Mouse (Mus musculus): ENCODE measurements around the gene Gm28044. TPM values are rescaled to one million over a fixed set of nuclear protein-coding genes. Genes with fewer than 3 reads are reported as not detected.
"Not testable (repeated sequence)": the region's sequence is repeated elsewhere in the genome, so short reads cannot be mapped to it uniquely, and the experiment has no call there.

The Gm28044 gene
- polyA plus RNA-seq (2014; fragmentation: Nextera tagmentation; extraction: Ambion mirVana): 0.67 TPM in 1 of 2 replicates, not detected in the other

DNA sequence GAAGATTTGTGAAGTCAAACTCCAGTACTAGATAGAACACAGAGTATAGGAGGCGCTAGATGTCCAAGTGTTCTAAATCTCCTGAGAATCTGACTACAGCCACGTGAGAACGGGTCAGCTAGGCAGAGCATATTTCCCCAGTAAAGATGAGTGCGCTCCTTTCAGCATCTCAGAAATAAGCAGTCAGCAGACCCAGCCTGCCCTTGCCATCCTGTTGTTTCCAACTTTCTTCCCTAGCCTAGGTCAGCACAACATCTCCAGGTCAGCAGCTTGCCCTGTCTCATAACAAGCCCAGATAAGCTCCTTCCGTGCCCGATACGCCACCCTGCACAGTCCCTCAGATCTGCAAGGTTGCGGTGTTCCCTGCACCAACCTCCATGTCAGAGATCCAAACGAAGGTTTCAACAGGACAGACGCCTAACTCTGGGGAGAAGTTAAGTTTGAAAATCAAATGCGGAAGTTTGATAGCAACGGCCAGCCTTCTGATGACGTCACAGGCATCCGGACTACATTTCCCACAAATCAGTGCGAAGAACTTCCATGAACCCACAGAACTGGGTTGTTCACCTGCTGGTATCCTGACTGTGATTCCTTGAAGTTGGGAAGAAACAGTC lies at the start of gene Gm28044, which contains the start of gene Zfp953:
Gm28044 (minus strand) TSS at position 406 of the 614 bp plus-strand sequence.
Zfp953 (minus strand) TSS at position 475 of the 614 bp plus-strand sequence.
- peak; percentile 95 for DNase-seq (ENCODE audit: low spot score)
- H3K27ac ChIP-seq (ENCODE audit: low read depth, low read length): no peak within 1 kb of the TSS
- peak within 1 kb of the TSS; percentile 50 for H3K4me3 ChIP-seq (ENCODE audit: low read depth, low read length)
- peak within 1 kb of the TSS; percentile 76 for H3K4me2 ChIP-seq (ENCODE audit: low read length)
- no peaks in the 10 kb centered on the region for H3K36me3 ChIP-seq (ENCODE audit: control insufficient read depth, insufficient read depth, low read length)
- WGBS: under 1% methylated on average over 15 of the region's 15 CpGs
- no peaks in the 10 kb centered on the region for H3K4me1 ChIP-seq (ENCODE audit: control insufficient read depth, insufficient read depth, low read length)
- ATAC-seq: peak; percentile 97
- peak within 1 kb of the TSS; percentile 65 for H3K9ac ChIP-seq (ENCODE audit: low read length)
- H3K9me3 ChIP-seq (replicated peaks; ENCODE audit: control insufficient read depth, low read length): no peaks in the 10 kb centered on the region
- H3K27me3 ChIP-seq (replicated peaks; ENCODE audit: control insufficient read depth, insufficient read depth, low read length): no peaks in the 10 kb centered on the region

- H3K4me1 ChIP-seq (ENCODE audit: control insufficient read depth, insufficient read depth, low read length); H3K36me3 ChIP-seq (ENCODE audit: control insufficient read depth, insufficient read depth, low read length); H3K27me3 ChIP-seq (replicated peaks; ENCODE audit: control insufficient read depth, insufficient read depth, low read length); H3K9me3 ChIP-seq (replicated peaks; ENCODE audit: control insufficient read depth, low read length); H3K27ac ChIP-seq (ENCODE audit: low read depth, low read length): not testable (repeated sequence)
- H3K4me2 ChIP-seq (ENCODE audit: low read length): peak within 1 kb of the TSS; percentile 61
- H3K9ac ChIP-seq (ENCODE audit: low read length): peak within 1 kb of the TSS; percentile 62
- peak; percentile 82 for DNase-seq (ENCODE audit: low spot score)
- 3% methylated on average over 14 of the region's 16 CpGs for WGBS
- H3K4me3 ChIP-seq (ENCODE audit: low read depth, low read length): peak within 1 kb of the TSS; percentile 47
- ATAC-seq: peak; percentile 97
Observed at GRCm38 (mm10) chr13:67399183-67399903, 39.0 kb upstream of the Gm28044 start, which contains the start of gene Zfp429. TSS of gene Zfp429 (minus strand) at chr13:67399819.

- not testable (repeated sequence) for H3K4me1 ChIP-seq (ENCODE audit: control insufficient read depth, insufficient read depth, low read length); H3K4me3 ChIP-seq (ENCODE audit: low read depth, low read length); H3K9me3 ChIP-seq (replicated peaks; ENCODE audit: control insufficient read depth, low read length); DNase-seq (ENCODE audit: low spot score); ATAC-seq; H3K27ac ChIP-seq (ENCODE audit: low read depth, low read length); H3K36me3 ChIP-seq (ENCODE audit: control insufficient read depth, insufficient read depth, low read length); H3K9ac ChIP-seq (ENCODE audit: low read length); H3K27me3 ChIP-seq (replicated peaks; ENCODE audit: control insufficient read depth, insufficient read depth, low read length); H3K4me2 ChIP-seq (ENCODE audit: low read length)
- 60% methylated on average over 3 of the region's 3 CpGs for WGBS
Observed at GRCm38 (mm10) chr13:67376255-67376654, 15.9 kb upstream of the Gm28044 start.

DNA sequence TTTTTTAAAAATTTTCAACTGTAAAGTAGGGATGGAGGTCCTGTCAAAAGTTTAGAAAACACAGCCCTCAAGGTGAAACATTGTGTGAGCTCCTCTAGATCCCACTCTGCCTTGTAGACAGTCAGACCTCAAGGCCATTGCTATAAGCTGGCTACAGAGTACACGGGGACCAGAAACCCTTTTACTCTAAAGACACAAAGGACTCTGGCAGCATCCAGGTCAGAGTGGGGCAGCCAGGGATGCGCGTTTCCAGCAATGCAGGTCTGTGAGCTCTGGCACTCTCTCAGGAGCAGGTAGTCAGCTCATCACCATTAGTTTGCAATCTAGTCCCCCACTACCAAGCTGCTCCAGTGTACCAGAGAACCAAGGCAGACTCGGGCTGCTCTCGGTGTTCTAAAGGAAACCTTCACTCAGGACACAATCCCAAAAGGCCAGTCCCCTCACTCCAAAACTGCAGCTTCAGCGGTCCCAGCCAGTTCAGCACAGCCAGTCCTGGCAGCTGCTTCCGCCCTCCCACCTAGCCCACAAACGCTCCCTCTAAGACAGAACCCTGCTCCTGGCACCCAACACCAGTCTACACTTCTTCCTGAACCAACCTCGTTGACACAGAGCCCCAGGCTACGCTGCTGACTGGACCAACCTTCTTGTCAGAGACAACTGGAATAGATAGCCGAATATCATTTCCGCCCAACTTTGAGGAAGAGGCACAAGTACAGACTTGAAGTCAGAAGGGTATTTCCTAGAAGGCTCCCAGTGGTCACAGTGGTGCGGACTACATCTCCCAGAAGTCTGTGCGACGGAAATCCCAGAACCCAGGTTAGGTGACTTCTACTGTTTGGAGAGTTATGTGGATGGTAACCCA lies 14.9 kb upstream of the Gm28044 start, which contains the start of the genes Gm28041 and Zfp456:
Gm28041 (minus strand) TSS at position 684 of the 862 bp plus-strand sequence.
Zfp456 (minus strand) TSS at position 761 of the 862 bp plus-strand sequence.
- DNase-seq (ENCODE audit: low spot score): peak; percentile 67
- not testable (repeated sequence) for H3K36me3 ChIP-seq (ENCODE audit: control insufficient read depth, insufficient read depth, low read length); H3K4me1 ChIP-seq (ENCODE audit: control insufficient read depth, insufficient read depth, low read length); H3K27me3 ChIP-seq (replicated peaks; ENCODE audit: control insufficient read depth, insufficient read depth, low read length); H3K27ac ChIP-seq (ENCODE audit: low read depth, low read length); H3K9me3 ChIP-seq (replicated peaks; ENCODE audit: control insufficient read depth, low read length)
- Histone ChIP-seq H3K9ac (ENCODE audit: low read length) (peak within 1 kb of the TSS; percentile 13; the same call in 1 of the 2 replicates), H3K4me3 (ENCODE audit: low read depth, low read length) (peak within 1 kb of the TSS; percentile 27), H3K4me2 (ENCODE audit: low read length) (peak within 1 kb of the TSS; percentile 49)
- 21% methylated on average over 13 of the region's 15 CpGs for WGBS
- peak; percentile 94 for ATAC-seq

- DNase-seq (ENCODE audit: low spot score) (no peak), ATAC-seq (no peak)
- no peaks in the 10 kb centered on the region for H3K4me1 ChIP-seq (ENCODE audit: control insufficient read depth, insufficient read depth, low read length)
- no peaks in the 10 kb centered on the region for H3K27me3 ChIP-seq (replicated peaks; ENCODE audit: control insufficient read depth, insufficient read depth, low read length)
- H3K9me3 ChIP-seq (replicated peaks; ENCODE audit: control insufficient read depth, low read length): no peaks in the 10 kb centered on the region
- H3K4me3 ChIP-seq (ENCODE audit: low read depth, low read length): no peak overlapping the region
- no peak overlapping the region for H3K27ac ChIP-seq (ENCODE audit: low read depth, low read length)
- H3K36me3 ChIP-seq (ENCODE audit: control insufficient read depth, insufficient read depth, low read length): no peaks in the 10 kb centered on the region
- H3K9ac ChIP-seq (ENCODE audit: low read length): no peak overlapping the region
- no peak overlapping the region for H3K4me2 ChIP-seq (ENCODE audit: low read length)
Observed at GRCm38 (mm10) chr13:67351854-67352253, 8.5 kb downstream of the Gm28044 start.

GRCm38 (mm10) chr13:67343422-67343821 lies 16.9 kb downstream of the Gm28044 start:
- Histone ChIP-seq H3K4me2 (ENCODE audit: low read length) (no peak overlapping the region), H3K27ac (ENCODE audit: low read depth, low read length) (no peak overlapping the region), H3K4me1 (ENCODE audit: control insufficient read depth, insufficient read depth, low read length) (no peaks in the 10 kb centered on the region), H3K9me3 (replicated peaks; ENCODE audit: control insufficient read depth, low read length) (no peaks in the 10 kb centered on the region), H3K36me3 (ENCODE audit: control insufficient read depth, insufficient read depth, low read length) (no peaks in the 10 kb centered on the region), H3K4me3 (ENCODE audit: low read depth, low read length) (no peak overlapping the region), H3K27me3 (replicated peaks; ENCODE audit: control insufficient read depth, insufficient read depth, low read length) (no peaks in the 10 kb centered on the region), H3K9ac (ENCODE audit: low read length) (no peak overlapping the region)
- no peak for ATAC-seq
- 96% methylated on average over 2 of the region's 2 CpGs for WGBS
- no peak for DNase-seq (ENCODE audit: low spot score)

GRCm38 (mm10) chr13:67332877-67333276 lies 27.5 kb downstream of the Gm28044 start:
- H3K4me3 ChIP-seq (ENCODE audit: low read depth, low read length): peak overlapping the region; percentile 42
- H3K4me2 ChIP-seq (ENCODE audit: low read length): peak overlapping the region; percentile 64
- H3K9me3 ChIP-seq (replicated peaks; ENCODE audit: control insufficient read depth, low read length): no peaks in the 10 kb centered on the region
- H3K27ac ChIP-seq (ENCODE audit: low read depth, low read length): no peak overlapping the region
- peak overlapping the region; percentile 70 for H3K9ac ChIP-seq (ENCODE audit: low read length)
- peak; percentile 47; the same call in 1 of the 2 replicates for ATAC-seq
- H3K36me3 ChIP-seq (ENCODE audit: control insufficient read depth, insufficient read depth, low read length): no peaks in the 10 kb centered on the region
- H3K4me1 ChIP-seq (ENCODE audit: control insufficient read depth, insufficient read depth, low read length): peaks cover 4% of the 10 kb centered on the region; the same call in 1 of the 2 replicates
- H3K27me3 ChIP-seq (replicated peaks; ENCODE audit: control insufficient read depth, insufficient read depth, low read length): no peaks in the 10 kb centered on the region
- WGBS: 85% methylated on average over 1 of the region's 1 CpGs
- DNase-seq (ENCODE audit: low spot score): peak; percentile 9

DNA sequence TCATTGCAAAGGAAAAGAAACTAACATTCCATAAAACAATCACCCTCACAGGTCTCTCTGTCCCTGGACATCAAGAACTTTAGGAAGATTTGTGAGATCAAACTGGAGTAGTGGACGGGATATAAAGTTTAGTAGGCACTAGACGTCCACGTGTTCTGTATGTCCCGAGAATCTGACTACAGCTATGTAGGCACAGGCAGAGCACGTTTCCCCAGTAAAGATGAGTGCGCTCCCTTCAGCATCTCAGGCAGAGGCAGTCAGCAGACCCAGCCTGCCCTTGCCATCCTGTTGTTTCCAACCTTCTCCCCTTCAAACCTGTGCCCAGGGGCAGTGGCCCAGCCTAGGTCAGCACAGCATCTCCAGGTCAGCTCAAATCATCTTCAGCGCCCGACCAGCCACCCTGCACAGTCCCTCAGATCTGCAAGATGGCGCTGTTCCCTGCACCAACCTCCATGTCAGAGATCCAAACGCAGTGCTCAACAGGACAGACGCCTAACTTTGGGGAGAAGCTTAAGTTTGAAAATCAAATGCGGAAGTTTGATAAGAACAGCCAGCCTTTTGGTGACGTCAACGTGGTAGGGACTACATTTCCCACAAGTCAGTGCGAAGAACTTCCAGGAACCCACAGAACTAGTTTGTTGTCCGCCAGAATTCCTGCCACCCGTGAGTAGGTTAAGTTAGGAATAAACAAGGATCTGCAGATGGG lies 28.2 kb downstream of the Gm28044 start, which contains the start of gene Zfp595:
Zfp595 (minus strand) TSS at position 552 of the 706 bp plus-strand sequence.
- Histone ChIP-seq H3K36me3 (ENCODE audit: control insufficient read depth, insufficient read depth, low read length) (no peaks in the 10 kb centered on the region), H3K4me3 (ENCODE audit: low read depth, low read length) (peak within 1 kb of the TSS; percentile 42), H3K9me3 (replicated peaks; ENCODE audit: control insufficient read depth, low read length) (no peaks in the 10 kb centered on the region), H3K27ac (ENCODE audit: low read depth, low read length) (no peak within 1 kb of the TSS), H3K4me1 (ENCODE audit: control insufficient read depth, insufficient read depth, low read length) (peaks cover 4% of the 10 kb centered on the region; the same call in 1 of the 2 replicates), H3K27me3 (replicated peaks; ENCODE audit: control insufficient read depth, insufficient read depth, low read length) (no peaks in the 10 kb centered on the region), H3K9ac (ENCODE audit: low read length) (peak within 1 kb of the TSS; percentile 70), H3K4me2 (ENCODE audit: low read length) (peak within 1 kb of the TSS; percentile 64)
- ATAC-seq (peak; percentile 92), DNase-seq (ENCODE audit: low spot score) (peak; percentile 91)
- 18% methylated on average over 17 of the region's 17 CpGs for WGBS
